Mouse (Mus musculus): ENCODE measurements around the gene Retsat. TPM values are rescaled to one million over a fixed set of nuclear protein-coding genes. Genes with fewer than 3 reads are reported as not detected.

The Retsat gene
- total RNA-seq, 1 experiment from 2014 or later = 309 TPM

DNA sequence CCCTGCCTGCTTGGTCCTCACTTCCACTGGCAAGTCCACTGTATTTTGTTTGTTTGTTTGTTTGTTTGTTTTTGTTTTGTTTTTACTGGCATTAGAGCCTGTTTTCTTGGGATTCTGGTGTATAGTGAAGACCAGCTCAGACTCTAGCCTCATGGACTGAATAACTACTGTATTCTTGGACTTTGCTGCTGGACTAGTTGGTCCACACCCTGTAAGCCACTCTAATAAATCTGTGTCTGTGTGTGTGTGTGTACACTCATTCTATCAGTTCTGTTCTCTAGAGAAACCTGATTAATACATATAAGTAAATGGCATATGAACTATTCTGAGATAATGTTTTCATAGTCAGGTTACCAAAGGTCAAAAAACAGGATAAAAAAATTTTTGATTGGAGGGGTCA lies 8.2 kb upstream of the Retsat start:
- DNase-seq = no peak

DNA sequence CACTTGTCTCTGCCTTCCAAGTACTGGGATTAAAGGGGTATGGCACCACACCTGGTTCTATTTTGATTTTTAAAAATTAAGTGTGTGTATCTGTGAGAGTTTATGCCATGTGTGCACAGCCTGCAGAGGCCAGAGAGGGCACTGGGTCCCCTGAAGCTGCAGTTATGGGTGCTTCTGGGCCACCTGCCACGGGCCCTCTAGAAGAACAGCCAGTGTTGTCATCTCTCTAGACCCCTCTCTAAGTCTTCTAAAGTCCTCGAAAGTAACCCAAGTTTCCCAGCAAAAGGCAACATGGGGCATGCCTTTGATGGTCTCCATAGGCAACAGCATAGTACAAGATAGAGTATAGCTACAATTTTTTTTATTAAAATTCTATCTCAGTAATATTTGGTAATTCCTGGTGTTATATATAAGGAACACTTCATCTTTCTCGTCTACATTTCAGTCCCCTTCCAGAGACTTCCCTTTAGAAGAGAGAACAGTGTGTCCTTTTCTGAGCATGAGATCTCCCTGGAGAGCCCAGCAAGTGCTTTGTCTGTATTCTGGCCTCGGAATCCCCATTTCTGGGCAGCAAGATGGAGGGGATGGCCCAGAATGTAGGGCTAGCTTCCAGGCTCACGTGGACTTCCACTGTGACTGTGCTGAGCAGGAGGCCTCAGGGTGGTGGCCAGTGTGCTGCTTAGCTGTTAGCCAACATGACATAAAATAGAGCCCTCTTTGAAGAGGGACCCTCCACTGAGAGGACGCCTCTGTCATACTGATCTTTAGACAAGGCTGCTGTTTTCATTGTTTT lies 5.1 kb upstream of the Retsat start:
- no peak for DNase-seq

DNA sequence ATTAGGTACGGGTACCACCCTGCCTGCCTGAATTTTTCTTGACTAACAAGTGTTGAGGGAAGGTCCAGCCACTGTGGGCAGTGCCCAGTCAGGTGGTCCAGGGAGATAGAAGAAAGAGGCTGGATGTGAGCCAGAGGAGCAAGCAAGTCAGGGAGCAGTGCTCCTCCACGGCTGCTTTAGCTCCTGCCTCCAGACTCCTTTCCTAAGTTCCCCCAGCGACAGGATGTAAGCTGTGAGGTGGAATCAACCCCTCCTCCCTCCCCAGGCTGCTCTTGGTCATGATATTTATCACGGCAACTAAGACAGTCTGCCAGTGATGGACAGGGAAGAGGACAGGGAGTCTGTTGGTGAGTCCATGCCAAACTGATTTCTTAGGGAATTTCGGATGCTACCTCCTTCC lies 4.4 kb upstream of the Retsat start:
- no peak for DNase-seq

DNA sequence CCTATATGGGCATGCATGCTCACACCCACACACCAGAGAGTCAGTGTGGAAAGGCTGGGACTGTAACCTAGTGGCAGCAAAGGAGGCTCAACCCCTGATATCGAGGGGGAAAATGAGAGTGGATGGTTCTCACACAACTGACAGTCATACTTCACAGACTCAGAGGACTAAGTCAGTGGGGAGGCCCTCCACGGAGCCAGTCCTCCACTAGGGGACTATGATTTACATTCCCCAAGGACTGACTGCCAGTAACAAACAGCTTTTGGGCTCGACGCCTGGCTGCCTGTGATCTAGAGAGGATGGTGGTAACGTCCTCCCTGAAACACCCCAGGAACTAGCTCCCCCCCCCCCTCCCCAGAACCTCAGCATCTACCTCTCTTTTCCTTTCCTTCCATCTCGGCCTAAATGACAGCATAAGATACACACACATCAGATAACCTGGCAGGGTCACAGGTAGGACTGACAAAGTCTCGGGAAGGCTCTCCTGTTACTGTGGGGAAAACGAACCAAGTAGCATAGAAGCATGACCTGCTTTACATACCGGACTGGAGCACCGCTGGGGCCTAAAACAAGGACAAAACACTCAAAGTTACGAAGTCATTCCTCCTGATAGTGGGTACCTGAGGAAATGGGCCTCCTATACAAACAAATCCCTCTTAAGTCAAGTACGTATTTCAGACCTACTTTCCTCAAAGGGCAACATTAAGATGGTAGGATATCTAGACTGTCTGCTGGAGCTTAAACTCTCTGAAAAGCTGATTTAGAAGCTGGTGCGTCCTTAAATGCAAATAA lies 996 bp upstream of the Retsat start:
- DNase-seq = peak; percentile 36

DNA sequence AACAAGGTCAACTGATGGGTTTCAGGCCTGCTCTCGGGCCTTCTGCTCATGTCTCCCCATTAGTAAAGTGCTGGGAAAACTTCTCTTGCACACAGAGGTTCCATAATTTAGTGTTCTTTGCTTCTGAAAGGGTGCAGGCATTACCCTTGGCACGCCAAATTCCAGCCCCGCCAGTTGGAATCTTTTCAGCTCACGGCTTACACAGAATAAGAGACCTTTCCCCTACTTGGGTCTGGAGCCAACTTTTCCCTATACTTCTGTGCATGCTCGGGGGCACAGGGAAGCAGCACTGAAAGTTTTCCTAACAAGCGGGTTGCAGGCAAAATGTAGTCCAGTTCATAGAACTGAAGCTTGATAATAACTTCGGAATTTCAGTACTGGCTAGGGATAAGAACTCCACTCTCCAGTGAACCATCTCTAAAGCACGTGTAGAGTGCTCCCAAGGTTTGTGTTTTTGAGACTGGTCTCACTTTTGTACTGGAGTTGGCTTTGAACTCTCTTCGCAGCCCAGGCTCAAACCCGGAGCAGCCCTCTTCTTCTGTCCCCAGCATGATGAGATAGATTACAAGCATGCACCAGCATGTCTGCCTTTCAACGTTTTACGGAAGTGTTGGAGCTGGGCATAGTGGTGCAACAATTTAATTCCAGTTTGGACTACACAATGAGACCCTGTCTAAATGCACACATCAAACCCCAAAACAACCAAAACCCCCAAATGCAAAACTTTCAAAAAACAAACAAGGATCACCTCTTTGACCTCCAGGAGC lies 699 bp downstream of the Retsat start:
- peak; percentile 47 for DNase-seq

DNA sequence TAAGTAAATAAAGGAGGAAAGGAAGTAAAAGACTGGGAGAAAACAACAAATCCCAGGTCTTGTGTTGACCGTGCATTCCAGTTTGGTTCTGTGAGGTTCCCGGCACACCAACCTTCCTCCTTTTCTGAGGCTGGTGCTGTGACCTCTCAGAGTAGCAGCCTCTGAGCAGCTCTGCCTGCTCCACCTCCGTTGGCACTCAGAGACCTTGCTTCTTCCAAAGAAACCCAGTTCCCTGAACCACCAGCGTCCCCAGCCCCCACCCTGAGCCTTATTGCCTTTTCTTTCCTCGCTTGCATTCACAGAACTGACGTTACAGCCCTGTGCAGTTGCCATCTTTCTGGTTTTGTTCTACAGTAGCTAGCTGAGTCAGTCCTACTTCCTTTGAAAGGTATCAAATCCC lies 1.9 kb downstream of the Retsat start:
- DNase-seq = peak; percentile 27

DNA sequence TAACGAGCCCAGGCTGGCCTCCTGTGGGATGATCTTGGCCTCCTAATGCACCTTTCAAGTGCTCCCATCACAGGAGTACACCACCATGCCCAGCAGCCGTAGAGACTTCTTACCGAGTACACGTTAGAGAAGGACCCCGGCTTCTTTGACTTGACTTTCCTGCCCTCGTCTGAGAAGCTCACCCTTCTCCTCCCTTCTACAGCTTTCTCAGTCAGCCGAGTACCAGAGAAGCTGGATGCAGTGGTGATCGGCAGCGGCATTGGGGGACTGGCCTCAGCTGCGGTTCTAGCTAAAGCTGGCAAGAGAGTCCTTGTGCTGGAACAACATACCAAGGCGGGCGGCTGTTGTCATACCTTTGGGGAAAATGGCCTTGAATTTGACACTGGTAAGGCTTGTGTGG lies 2.5 kb downstream of the Retsat start:
- no peak for DNase-seq

DNA sequence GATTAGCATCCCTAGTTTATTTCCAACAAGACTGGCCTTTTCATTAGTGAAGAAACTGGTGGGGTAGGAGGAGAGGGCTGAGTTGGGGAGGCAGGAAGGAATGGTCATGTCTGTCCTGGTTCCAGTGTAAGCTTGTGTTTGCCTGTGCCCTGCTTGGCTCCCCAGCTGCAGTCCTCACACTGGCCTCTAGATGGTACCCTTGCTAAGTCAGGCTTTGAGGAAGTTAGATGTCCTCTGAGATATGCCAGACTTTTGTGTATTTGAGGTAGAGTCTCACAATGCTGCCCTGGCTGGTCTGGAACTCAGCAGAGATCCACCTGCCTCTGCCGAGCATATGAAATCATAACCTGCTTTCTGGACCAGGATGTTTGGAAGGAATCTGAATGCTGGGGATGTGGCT lies 3.5 kb downstream of the Retsat start:
- DNase-seq = peak; percentile 79

DNA sequence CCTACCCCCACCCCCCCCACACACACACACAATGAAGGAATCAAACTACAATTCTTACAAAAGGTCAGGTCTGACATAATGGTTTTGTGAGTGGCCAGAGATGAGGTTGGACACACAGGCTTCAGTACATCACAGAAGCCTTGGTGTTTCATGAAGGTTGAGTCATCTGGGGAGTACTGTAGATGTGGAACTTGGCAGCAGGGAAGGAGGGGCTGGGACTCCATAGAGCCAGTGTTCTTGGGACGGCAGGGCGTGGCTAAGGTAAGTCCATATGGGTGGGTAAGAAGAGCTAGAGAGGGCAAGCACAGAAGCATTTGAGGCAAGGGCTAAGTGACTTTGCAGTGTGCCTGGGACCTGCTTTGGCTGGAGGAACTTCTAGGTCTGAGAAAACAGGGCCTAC lies 5.8 kb downstream of the Retsat start:
- DNase-seq = no peak

DNA sequence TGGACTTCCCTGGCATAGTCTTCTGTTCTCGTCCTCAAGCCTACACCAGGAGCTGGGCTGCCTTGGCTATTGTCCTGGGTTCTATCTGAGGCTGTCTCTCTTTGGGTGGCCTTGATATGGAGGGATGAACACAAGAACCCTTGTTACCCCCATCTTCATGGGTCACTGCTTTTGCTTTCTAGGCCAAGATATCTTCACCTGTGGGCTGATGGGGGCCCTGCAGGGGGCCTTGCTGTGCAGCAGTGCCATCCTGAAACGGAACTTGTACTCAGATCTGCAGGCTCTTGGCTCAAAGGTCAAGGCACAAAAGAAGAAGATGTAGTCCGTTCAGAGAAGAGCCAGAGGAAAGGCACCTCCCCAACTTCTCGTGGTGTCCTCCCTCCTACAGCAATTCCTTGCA lies 8.8 kb downstream of the Retsat start:
- DNase-seq = no peak

DNA sequence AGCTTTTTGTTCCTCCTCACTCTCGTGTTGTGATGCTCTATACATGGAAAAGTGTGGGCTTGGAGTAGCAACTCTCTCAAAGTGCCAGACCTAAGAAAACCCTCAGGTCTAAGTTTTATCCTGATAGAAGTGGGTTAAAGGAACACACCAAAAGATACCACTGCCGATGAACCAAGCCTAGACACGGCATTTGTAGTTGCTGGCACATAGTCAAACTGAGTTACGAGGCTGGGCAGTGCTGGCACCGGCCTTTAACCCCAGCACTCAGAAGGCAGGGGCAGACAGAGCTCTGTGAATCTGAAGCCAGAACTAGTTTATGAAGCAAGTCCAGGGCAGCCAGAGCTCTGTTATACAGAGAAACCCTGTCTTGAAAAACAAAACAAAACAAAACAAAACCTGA lies 9.4 kb downstream of the Retsat start:
- DNase-seq = no peak

DNA sequence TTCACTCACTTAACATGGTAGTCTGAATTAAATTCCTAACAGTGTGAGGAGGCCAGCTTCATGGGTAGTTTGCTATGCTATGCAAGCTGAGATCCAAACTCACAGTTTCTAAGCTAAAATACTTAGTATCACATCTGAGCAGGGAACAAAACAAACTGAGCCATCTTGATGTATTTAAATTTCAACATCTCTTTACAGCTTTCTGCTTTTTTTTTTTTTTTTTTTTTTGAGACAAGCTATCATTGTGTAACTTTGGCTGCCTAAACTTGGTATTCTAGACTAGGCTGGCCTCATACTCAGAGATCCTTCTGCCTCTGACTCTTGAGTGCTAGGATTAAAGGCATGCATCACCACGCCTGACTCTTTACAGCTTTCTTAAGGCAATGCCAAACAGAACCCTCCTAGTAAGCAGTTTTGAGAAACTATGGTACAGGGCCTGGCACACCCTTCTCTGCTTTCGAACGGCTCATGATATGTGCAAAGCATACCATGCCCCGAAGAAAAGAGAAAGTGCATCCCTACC lies 10.4 kb downstream of the Retsat start:
- DNase-seq = no peak

DNA sequence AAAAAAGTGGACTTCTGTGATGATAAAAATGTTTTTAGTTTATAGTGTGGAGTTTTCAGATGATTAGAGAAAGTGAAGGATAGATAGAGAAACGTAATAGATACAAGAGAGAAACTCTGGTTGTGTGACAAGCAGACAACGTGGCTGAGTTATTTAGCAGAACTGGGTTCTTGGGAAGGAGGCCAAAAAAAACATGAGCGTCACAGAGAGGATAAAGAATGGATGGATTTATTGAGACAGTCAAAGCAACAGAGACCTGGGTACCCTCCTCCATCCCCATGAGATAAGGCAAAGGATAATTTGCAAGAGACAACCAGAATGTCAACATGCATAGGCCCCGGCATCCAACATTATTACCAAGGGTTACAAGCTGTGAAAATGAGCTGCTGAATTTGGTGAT lies 12.0 kb downstream of the Retsat start:
- DNase-seq = no peak

DNA sequence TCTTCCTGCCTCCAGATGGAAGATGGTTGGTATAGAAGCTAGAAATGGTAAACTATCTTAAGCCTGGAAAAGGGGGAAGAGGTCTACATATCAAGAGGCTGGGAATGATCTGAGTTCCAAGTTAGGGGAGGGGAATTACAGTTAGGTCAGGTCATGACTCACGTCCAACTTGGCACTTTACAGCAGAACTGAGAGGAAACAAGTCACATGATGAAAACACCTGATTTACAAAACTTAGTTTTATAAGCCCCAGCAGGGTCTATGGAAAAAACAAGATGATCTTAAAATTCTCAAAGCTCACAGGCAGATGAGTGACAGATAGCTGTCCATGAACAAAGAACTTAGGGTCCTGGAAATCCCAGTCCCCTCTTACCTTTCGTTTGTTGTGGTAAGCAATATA lies 16.9 kb downstream of the Retsat start:
- no peak for DNase-seq

DNA sequence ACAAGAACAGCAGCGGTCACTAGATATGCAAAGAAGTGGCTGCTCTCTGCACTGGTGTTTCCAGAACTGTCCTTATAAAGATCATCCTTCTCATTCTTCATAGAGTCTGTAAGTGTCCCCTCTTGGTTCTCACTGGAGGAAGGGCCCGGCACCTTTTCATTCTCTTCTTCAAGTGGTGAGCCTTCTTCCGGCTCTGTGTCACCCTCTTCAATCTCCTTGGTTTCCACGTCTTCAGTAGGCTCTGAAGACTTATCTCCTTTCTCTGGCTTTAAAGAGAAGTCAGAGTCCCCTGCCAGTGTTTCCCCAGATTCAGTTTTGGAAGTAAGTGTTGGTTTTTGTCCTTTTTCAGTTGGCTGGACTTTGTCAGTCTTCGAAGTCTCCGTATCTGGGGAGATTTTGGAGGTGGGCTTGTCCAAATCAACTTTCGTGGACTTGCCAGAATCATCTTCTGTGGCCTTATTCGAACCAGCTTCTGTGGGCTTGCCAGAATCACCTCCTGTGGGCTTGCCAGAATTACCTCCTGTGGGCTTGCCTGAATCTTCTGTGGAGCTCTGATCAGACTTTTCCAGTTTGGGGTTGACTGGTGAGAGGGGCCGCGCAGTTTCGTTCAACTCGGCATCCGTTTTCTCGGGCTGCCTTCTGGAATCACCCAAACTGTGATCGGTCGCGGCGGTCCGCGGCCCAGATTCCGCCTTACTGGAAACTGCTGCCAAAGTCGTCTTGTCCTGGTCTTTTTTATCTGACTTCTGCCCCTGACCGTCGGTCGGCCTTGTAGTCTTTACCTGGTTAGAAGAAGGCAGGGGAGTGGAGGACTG lies 17.5 kb downstream of the Retsat start:
- DNase-seq = no peak

DNA sequence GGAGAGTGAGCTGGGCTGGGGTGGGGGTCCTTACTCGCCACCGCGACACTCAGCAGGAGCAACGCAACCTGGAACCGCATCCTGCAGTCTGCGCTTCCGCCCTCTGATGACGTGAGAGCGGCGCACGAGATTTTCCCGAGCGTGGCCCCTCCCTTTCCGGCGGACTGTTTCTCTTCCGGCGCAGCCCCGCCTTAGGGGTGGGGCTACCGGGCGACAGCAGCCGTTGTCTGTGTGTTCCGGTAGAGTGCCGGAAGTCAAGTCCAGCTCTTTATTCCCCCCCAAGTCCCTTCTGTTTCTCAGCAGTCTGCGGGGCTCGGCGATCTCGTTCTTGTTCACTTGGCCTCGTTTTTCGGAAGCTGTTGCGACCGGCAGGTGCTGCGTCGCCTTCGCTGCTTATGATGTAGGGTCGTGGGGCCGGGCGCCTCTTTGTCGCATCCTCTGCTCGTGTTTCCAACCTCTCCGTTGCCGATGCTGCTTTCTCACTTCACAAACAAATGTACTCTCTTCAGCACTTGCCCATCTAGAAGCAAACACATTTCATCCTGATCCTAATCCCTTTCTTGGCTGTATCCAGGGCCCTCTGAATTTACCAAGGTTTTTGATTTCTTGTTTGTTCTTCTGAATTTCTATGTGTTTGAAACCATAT lies 18.5 kb downstream of the Retsat start, which contains the start of gene Tgoln1:
Tgoln1 (minus strand) TSS at position 358 of the 646 bp plus-strand sequence.
- DNase-seq = peak; percentile 93

DNA sequence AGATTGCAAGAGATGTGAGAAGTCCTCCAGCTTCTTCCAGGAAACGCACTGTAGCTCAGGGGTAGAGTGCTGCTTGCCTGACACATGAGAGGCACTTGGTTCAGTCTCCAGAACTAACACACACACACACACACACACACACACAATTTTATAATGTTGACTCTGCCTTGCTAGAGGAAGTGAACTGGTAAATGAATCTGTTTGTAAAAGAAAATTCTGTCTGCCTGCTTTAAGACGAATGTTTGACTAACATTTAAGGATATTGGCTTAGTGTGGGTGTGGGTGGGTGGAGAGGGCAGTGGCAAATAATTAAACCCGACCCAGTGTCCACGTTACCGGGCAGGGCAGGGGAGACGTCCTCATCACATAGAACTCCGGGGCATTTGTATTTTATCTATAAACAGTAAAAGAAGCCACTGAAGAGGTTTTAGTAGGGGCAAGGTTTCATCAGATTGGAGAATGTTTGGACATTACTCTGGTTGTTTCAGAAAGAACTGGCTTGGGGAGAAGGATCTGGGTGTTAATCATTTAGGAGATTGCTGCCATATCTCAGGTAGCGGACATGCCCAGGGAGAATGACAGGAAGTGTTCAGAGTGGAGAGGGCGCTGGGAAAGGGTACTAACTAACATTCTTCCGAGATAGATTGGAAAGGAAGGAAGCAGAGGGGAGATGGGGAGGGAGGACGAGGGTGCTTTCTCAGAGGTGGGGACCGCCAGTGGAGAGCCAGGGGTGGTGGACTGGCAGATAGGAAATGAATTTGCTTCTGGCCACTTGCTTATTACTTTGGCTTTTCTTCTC lies 21.7 kb downstream of the Retsat start:
- DNase-seq = no peak

DNA sequence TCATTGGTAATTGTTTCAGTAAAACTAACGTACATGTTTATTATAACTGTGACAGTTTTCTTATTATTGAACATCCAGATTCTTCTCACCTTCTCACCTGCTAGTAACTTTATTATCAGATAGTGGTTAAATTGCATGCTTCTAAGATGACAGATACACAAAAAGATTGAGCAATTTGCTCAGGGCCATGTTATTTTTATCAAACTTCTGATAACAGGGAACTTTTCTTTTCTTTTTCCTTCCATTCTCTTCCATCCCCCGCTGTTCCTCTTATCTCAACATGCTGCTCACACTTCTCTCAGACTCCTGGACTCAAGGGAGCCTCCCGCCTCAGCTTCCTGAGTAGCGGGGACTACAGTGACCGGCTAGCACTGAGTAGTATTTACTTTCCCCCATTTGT lies 22.6 kb downstream of the Retsat start:
- DNase-seq = no peak

DNA sequence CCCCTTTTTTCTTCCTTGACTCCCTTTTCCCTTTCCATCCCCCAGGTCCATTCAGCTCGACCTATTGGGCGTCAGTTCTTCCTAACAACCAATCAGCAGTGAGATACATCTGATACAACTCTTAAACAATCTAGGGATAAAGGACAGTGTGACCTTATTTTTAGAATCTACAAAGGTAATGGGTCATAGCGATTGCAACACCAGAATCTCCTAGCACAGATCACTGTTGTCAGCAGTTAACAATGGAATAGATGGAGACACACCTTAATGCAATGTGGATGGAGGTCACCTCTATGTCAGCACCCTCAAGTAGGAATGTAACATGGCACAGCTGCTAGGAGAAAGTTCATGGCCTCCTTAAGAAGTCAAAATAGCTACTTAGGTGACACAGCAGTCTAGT lies 24.6 kb downstream of the Retsat start:
- DNase-seq = no peak

DNA sequence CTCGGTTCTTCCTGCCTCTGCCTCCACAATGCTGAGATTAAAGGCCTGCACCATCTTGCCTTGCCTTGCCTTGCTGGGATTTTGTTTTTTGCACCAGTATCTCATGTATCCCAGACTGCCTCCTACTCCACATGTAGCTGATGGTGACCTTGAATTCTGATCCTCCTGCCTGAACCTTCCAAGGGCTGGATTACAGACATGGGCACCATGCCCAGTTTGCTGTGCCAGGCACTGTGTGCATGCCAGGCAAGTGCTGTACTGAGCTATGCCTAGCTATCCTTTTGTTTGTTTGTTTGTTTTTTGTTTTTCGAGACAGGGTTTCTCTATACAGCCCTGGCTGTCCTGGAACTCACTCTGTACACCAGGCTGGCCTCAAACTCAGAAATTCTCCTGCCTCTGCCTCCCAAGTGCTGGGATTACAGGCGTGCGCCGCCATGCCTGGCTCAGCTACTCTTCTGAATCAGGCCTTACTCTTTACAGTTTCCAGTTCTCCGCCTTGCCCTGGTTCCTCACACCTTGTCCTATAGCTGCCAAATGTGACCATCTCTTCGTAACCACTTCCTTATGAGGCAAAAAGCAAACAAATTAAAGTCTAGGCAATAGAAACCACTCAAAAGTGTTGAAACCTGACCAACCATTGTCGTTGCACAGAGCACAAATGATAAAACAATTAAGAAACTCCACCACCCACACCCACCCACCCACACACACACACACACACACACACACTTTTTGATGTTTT lies 25.6 kb downstream of the Retsat start:
- peak; percentile 81 for DNase-seq
